Mouse (Mus musculus): Measurements from ENCODE around the gene 5730522E02Rik. TPM values are rescaled to one million over a fixed set of nuclear protein-coding genes. Genes with fewer than 3 reads are reported as not detected.

5730522E02Rik gene
- total RNA-seq, 2 experiments from 2014 or later = 0.30 TPM; not detected in 1

Small RNA genes lying within 50 kb of the gene (microRNA-seq; reads per million reads assigned to microRNA genes)
- gene Mir6372 (ENCODE audit: borderline number of aligned reads in 2 of 2) = 0 reads per million in 2 experiments

Other genes starting within 250 kb of the 5730522E02Rik start
- gene Fancl, start 175.4 kb upstream of the 5730522E02Rik start, total RNA-seq (2021) = 10 to 100 TPM; 10.5 to 12.8 TPM

Data from adrenal gland, adult 18-20 months (tissue).